Mouse (Mus musculus): Measurements from ENCODE around the gene Rph3al. TPM values are rescaled to one million over a fixed set of nuclear protein-coding genes. Genes with fewer than 3 reads are reported as not detected.
A peak's percentile ranks its signal among the peaks of the same experiment; 100 is the strongest.

The Rph3al gene
- polyA plus RNA-seq, 1 experiment from 2014 or later = 4.9 TPM

GRCm38 (mm10) chr11:75810526-75810925 is 127.7 kb downstream of the Rph3al start:
- WGBS = 87% methylated on average over 3 of the region's 3 CpGs
- no peak overlapping the region for H3K27ac ChIP-seq (ENCODE audit: low read length)
- no peak overlapping the region for H3K4me3 ChIP-seq (ENCODE audit: low read depth, low read length)
- no peak overlapping the region for H3K9ac ChIP-seq (ENCODE audit: low read depth, low read length)
- ATAC-seq = no peak
- H3K27me3 ChIP-seq (ENCODE audit: control insufficient read depth, insufficient read depth, low read depth, low read length) = no peaks in the 10 kb centered on the region
- no peak overlapping the region for H3K4me2 ChIP-seq (ENCODE audit: low read length)
- H3K36me3 ChIP-seq (ENCODE audit: control insufficient read depth, insufficient read depth, low read length) = no peaks in the 10 kb centered on the region
- no peaks in the 10 kb centered on the region for H3K9me3 ChIP-seq (replicated peaks; ENCODE audit: control insufficient read depth, low read length, poor library complexity, severe bottlenecking)
- H3K4me1 ChIP-seq (ENCODE audit: control insufficient read depth, insufficient read depth, low read length) = no peaks in the 10 kb centered on the region

GRCm38 (mm10) chr11:75807486-75807885 is 130.7 kb downstream of the Rph3al start:
- ATAC-seq = no peak
- Histone ChIP-seq H3K4me1 (ENCODE audit: control insufficient read depth, insufficient read depth, low read length) (no peaks in the 10 kb centered on the region), H3K27ac (ENCODE audit: low read length) (no peak overlapping the region), H3K9ac (ENCODE audit: low read depth, low read length) (no peak overlapping the region), H3K4me2 (ENCODE audit: low read length) (no peak overlapping the region), H3K4me3 (ENCODE audit: low read depth, low read length) (no peak overlapping the region), H3K9me3 (replicated peaks; ENCODE audit: control insufficient read depth, low read length, poor library complexity, severe bottlenecking) (no peaks in the 10 kb centered on the region), H3K27me3 (ENCODE audit: control insufficient read depth, insufficient read depth, low read depth, low read length) (no peaks in the 10 kb centered on the region), H3K36me3 (ENCODE audit: control insufficient read depth, insufficient read depth, low read length) (no peaks in the 10 kb centered on the region)
- 45% methylated on average over 5 of the region's 5 CpGs for WGBS

DNA sequence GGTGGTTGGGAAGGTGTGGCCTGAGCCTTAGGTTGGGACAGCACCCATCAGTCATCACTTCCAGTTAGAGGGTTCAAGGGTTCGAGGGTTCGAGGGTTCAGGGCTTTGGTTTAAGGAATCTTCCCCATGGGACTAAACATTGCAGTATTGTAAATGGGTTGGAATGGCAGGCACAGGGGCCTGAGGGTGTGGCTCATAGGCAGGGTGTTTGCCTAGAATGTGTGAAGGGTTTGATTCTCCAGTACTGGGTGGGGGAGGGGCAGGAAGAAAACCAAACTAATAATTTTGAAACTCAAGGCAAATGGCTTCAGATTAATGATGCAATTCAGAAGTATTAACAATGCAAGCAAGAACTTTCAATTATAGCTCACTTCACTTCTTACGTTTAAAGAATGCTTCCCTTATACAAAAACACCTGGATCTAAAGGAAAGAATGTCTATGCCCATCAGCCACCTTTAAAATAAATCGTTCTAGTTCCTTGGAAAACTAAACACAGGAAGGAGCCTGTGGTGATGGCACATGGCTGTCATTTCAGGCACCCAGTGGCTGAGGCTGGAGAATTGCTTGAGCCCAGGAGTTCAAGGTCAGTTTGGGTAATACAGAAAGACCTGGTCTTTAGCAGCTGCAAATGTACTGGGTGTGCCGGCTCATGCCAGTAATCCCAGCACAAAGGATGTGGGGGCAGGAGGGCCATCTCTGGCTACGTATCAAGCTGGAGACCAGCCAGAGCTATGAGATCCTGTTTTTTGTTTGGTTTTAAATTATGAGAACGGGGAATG is 136.3 kb downstream of the Rph3al start:
- WGBS = 84% methylated on average over 7 of the region's 7 CpGs
- H3K36me3 ChIP-seq (ENCODE audit: control insufficient read depth, insufficient read depth, low read length) = no peaks in the 10 kb centered on the region
- no peak overlapping the region for H3K4me3 ChIP-seq (ENCODE audit: low read depth, low read length)
- no peaks in the 10 kb centered on the region; the same call in 1 of the 2 replicates for H3K4me1 ChIP-seq (ENCODE audit: control insufficient read depth, insufficient read depth, low read length)
- no peak overlapping the region for H3K27ac ChIP-seq (ENCODE audit: low read length)
- no peak for ATAC-seq
- no peak overlapping the region for H3K4me2 ChIP-seq (ENCODE audit: low read length)
- no peaks in the 10 kb centered on the region for H3K27me3 ChIP-seq (ENCODE audit: control insufficient read depth, insufficient read depth, low read depth, low read length)
- H3K9ac ChIP-seq (ENCODE audit: low read depth, low read length) = no peak overlapping the region
- no peaks in the 10 kb centered on the region for H3K9me3 ChIP-seq (replicated peaks; ENCODE audit: control insufficient read depth, low read length, poor library complexity, severe bottlenecking)

DNA sequence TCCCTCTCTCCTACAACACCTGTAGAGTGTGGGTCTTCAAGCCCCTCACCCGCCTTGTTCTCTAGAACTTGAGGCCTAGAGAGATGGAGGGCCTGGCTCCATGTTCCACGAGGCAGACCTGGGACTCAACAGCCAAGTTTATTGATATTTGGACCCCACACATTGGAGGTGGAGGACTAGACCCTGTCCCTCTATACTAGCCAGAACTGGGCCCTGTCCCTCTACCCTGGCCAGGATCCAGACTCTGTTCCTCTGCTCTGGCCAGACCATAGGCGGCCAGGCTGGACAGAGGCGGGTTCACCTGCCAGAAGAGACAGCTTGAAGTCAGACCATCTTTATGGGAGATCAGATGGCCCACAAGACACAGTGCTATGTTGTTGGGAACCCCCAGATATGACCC is 136.9 kb downstream of the Rph3al start:
- no peaks in the 10 kb centered on the region; the same call in 1 of the 2 replicates for H3K4me1 ChIP-seq (ENCODE audit: control insufficient read depth, insufficient read depth, low read length)

DNA sequence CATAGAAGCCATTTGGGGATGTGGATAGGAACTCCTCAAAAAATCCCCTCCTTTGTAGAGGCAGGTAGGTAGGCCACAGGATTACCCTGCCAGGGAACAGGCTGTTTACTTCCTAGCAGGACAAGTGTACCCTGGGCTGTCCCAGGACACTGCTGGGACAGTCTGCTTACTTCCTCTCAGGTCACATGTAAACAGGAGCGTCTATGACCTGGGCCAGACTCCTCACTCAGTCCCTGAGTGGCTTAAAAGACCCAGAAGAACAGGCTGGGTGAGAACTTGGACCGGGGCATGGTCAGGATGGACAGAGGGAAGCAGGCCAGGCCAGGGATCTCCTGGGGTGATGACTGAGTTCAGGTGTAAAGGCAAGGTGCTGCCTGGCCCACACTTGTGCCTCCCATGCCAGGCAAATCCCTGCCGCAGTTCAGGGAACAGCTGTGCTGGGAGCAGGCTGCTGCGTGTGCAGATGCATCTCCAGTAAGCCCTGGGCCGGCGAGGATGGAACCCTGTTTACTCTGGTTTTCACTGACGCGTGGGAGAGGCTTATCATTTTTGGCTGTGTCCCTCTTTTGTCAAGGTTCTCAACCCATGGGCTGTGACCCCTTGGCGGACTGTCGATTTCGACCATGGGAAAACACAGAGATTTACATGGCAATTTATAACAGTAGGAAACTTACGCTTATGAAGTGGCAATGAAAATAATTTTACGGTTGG is 141.5 kb downstream of the Rph3al start:
- Histone ChIP-seq H3K36me3 (ENCODE audit: control insufficient read depth, insufficient read depth, low read length) (no peaks in the 10 kb centered on the region), H3K4me1 (ENCODE audit: control insufficient read depth, insufficient read depth, low read length) (peaks cover 3% of the 10 kb centered on the region), H3K9ac (ENCODE audit: low read depth, low read length) (peak overlapping the region; percentile 70; the same call in 1 of the 2 replicates), H3K4me3 (ENCODE audit: low read depth, low read length) (peak overlapping the region; percentile 61), H3K27me3 (ENCODE audit: control insufficient read depth, insufficient read depth, low read depth, low read length) (peaks cover 17% of the 10 kb centered on the region), H3K4me2 (ENCODE audit: low read length) (peak overlapping the region; percentile 67), H3K27ac (ENCODE audit: low read length) (no peak overlapping the region), H3K9me3 (replicated peaks; ENCODE audit: control insufficient read depth, low read length, poor library complexity, severe bottlenecking) (no peaks in the 10 kb centered on the region)
- ATAC-seq = peak; percentile 23; the same call in 1 of the 2 replicates
- 72% methylated on average over 13 of the region's 13 CpGs for WGBS

More for the DNA sequence above, 136.9 kb downstream of the Rph3al start:
- no peak for ATAC-seq
- Histone ChIP-seq H3K27ac (ENCODE audit: low read length) (no peak overlapping the region), H3K9me3 (replicated peaks; ENCODE audit: control insufficient read depth, low read length, poor library complexity, severe bottlenecking) (no peaks in the 10 kb centered on the region), H3K36me3 (ENCODE audit: control insufficient read depth, insufficient read depth, low read length) (no peaks in the 10 kb centered on the region), H3K4me2 (ENCODE audit: low read length) (no peak overlapping the region), H3K27me3 (ENCODE audit: control insufficient read depth, insufficient read depth, low read depth, low read length) (no peaks in the 10 kb centered on the region; the same call in 1 of the 2 replicates), H3K9ac (ENCODE audit: low read depth, low read length) (no peak overlapping the region), H3K4me3 (ENCODE audit: low read depth, low read length) (no peak overlapping the region)
- 88% methylated on average over 4 of the region's 4 CpGs for WGBS

DNA sequence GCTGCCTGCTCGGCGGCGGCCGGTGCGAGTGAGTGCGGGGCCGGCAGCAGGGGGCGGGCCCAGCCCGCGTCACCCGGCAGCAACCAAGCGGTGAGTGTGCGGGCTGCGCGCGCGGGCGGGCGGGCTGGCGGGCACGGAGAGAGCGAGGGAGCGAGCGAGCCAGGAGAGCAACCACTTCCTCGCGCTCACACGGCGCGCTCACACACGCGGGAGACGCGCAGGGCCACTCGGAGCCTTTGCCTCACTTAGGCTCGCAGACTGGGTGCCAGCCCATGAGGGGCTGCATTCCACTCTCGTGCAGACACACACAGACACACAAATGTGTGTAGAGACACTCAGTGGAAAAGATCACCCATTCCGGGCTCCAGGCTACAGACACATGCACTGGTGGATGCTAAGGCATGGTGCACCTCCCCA is 142.2 kb downstream of the Rph3al start, which contains the start of gene Doc2b:
Gene Doc2b, minus strand, starts transcription at position 21 of the 417 bp plus-strand sequence.
- H3K27ac ChIP-seq (ENCODE audit: low read length) = no peak within 1 kb of the TSS
- 5% methylated on average over 26 of the region's 37 CpGs for WGBS
- H3K4me3 ChIP-seq (ENCODE audit: low read depth, low read length) = peak within 1 kb of the TSS; percentile 61
- no peaks in the 10 kb centered on the region for H3K36me3 ChIP-seq (ENCODE audit: control insufficient read depth, insufficient read depth, low read length)
- H3K27me3 ChIP-seq (ENCODE audit: control insufficient read depth, insufficient read depth, low read depth, low read length) = peaks cover 17% of the 10 kb centered on the region
- H3K4me2 ChIP-seq (ENCODE audit: low read length) = peak within 1 kb of the TSS; percentile 67
- H3K9ac ChIP-seq (ENCODE audit: low read depth, low read length) = peak within 1 kb of the TSS; percentile 70
- H3K4me1 ChIP-seq (ENCODE audit: control insufficient read depth, insufficient read depth, low read length) = peaks cover 3% of the 10 kb centered on the region
- no peaks in the 10 kb centered on the region for H3K9me3 ChIP-seq (replicated peaks; ENCODE audit: control insufficient read depth, low read length, poor library complexity, severe bottlenecking)
- peak; percentile 92 for ATAC-seq

DNA sequence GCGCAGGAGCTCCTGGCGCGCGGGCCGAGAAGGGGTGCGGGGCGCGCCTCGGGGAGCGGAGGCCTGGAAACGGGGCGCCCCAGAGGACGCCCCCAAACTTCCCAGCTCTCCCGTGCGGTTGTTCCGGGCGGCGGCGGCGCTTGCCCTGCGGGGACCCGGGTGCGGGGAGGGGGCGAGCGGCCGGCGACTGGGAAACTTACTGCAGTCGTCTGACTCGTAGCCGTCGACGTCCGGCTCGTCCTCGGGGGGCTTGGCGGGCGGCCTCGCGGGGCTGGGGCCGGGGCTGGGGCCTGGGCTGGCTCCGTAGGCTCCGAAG is 142.9 kb downstream of the Rph3al start:
- peak overlapping the region; percentile 67 for H3K4me2 ChIP-seq (ENCODE audit: low read length)
- peaks cover 17% of the 10 kb centered on the region for H3K27me3 ChIP-seq (ENCODE audit: control insufficient read depth, insufficient read depth, low read depth, low read length)
- H3K9ac ChIP-seq (ENCODE audit: low read depth, low read length) = peak overlapping the region; percentile 70
- peaks cover 3% of the 10 kb centered on the region for H3K4me1 ChIP-seq (ENCODE audit: control insufficient read depth, insufficient read depth, low read length)
- no peaks in the 10 kb centered on the region for H3K36me3 ChIP-seq (ENCODE audit: control insufficient read depth, insufficient read depth, low read length)
- no peak overlapping the region for H3K27ac ChIP-seq (ENCODE audit: low read length)
- no peaks in the 10 kb centered on the region for H3K9me3 ChIP-seq (replicated peaks; ENCODE audit: control insufficient read depth, low read length, poor library complexity, severe bottlenecking)
- peak overlapping the region; percentile 61 for H3K4me3 ChIP-seq (ENCODE audit: low read depth, low read length)
- whole genome bisulfite sequencing = 2% methylated on average over 34 of the region's 42 CpGs
- no peak for ATAC-seq

DNA sequence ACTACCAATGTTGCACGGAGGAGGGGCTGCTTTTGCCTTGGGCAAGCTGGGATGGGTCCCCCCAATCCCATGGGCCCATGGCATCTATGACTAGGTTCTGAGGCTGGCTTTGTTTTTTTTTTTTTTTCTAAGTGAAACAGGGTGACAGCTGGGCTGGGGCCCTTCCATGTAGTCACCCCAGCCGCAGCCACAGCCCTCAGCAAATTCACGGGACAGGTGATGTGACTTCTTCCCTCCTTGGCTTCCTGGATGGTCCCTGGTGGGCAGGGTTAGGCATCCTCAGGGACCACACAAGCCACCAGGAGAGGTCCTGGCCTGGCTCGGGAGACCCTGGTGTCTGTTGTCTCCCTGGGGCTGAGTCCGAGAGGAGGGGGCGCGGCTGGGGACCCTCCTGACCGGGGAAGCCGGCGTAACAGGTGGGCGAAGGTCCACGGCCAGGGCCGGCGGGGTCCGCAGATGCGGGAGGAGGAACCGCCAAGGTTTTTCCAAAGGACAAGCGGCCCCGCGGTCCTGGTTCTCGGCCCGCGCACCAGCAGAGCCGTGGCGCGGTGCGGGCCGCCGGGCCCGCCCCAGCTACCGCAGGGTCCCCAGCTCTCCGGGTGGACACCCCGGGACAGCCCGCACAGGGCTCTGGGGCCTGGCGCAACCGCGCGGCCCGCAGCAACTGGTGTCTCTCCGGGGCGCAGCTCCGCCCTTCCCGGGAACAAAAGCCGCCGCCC is 143.5 kb downstream of the Rph3al start:
- Histone ChIP-seq H3K9me3 (replicated peaks; ENCODE audit: control insufficient read depth, low read length, poor library complexity, severe bottlenecking) (no peaks in the 10 kb centered on the region), H3K27me3 (ENCODE audit: control insufficient read depth, insufficient read depth, low read depth, low read length) (peaks cover 17% of the 10 kb centered on the region), H3K36me3 (ENCODE audit: control insufficient read depth, insufficient read depth, low read length) (no peaks in the 10 kb centered on the region), H3K4me2 (ENCODE audit: low read length) (peak overlapping the region; percentile 67), H3K4me1 (ENCODE audit: control insufficient read depth, insufficient read depth, low read length) (peaks cover 3% of the 10 kb centered on the region), H3K4me3 (ENCODE audit: low read depth, low read length) (peak overlapping the region; percentile 61), H3K9ac (ENCODE audit: low read depth, low read length) (peak overlapping the region; percentile 70), H3K27ac (ENCODE audit: low read length) (no peak overlapping the region)
- ATAC-seq = no peak
- WGBS = 8% methylated on average over 42 of the region's 45 CpGs

Data from midbrain, embryonic 16.5 days (tissue).